In genomic region chr11:36020009-36020408, GRCm38 (mm10) we compare ENCODE assay signal across 29 mouse cellular contexts. TPM values are rescaled to one million over a fixed set of nuclear protein-coding genes. Genes with fewer than 3 reads are reported as not detected.
DNase-seq lines count a peak whose midpoint lies in the region; ATAC-seq and TF ChIP-seq lines count a peak whose summit lies in the region.
"Had no signal": no experiment of that assay in that cellular context is flagged by ENCODE, and none has a peak within 500 bp of the region (broad histone marks: within the 10 kb centered on the region; RNA-seq: fewer than 3 reads in every experiment).

No protein-coding gene starts in this region.

- TF ChIP-seq EP300 in lung, postnatal 0 days (IDR thresholded peaks at IDR 0.05), result no peak
- TF ChIP-seq EP300 in CH12.LX (IDR thresholded peaks at IDR 0.05; ENCODE audit: low read length), result no peak
- TF ChIP-seq EP300 in stomach, postnatal 0 days (optimal IDR thresholded peaks at IDR 0.05), result no peak

- peak; percentile 38; the same call in 1 of the 2 replicates for ATAC-seq in frontal cortex, adult (ENCODE audit: low TSS enrichment)
- ATAC-seq in lung, postnatal 0 days, result peak; percentile 78
- ATAC-seq in stomach, postnatal 0 days (ENCODE audit: low FRiP score, low TSS enrichment), result peak; percentile 47; the same call in 1 of the 2 replicates
- ATAC-seq in hindbrain, embryonic 12.5 days (ENCODE audit: low FRiP score), result no peak
- ATAC-seq: CD4-positive, CD25-positive, alpha-beta regulatory T cell, adult 4 months; forebrain, embryonic 14.5 days; forebrain, embryonic 16.5 days; Patski had no signal

- H3K36me3 ChIP-seq in lung, postnatal 0 days (ENCODE audit: insufficient read depth, low read length), result no peaks in the 10 kb centered on the region
- H3K36me3 ChIP-seq in CH12.LX (replicated peaks in 1 of 2; ENCODE audit: control insufficient read depth in 1 of 2, insufficient read depth in 1 of 2, low read length in 1 of 2), result no peaks in the 10 kb centered on the region
- H3K36me3 ChIP-seq in stomach, postnatal 0 days (ENCODE audit: control insufficient read depth, insufficient read depth, low read length), result no peaks in the 10 kb centered on the region
- peaks cover 20% of the 10 kb centered on the region for H3K36me3 ChIP-seq in hindbrain, embryonic 12.5 days
- H3K36me3 ChIP-seq: G1E had no signal

- WGBS in lung, postnatal 0 days, result 44% methylated on average over 3 of the region's 3 CpGs
- WGBS in stomach, postnatal 0 days, result 52% methylated on average over 3 of the region's 3 CpGs
- 69% methylated on average over 3 of the region's 3 CpGs for WGBS in hindbrain, embryonic 12.5 days

- no peak overlapping the region for H3K27ac ChIP-seq in lung, postnatal 0 days (ENCODE audit: low read length)
- H3K27ac ChIP-seq in CH12.LX (ENCODE audit: insufficient read depth, low read depth), result no peak overlapping the region
- H3K27ac ChIP-seq in stomach, postnatal 0 days (replicated peaks), result no peak overlapping the region
- no peak overlapping the region for H3K27ac ChIP-seq in hindbrain, embryonic 12.5 days
- H3K27ac ChIP-seq: embryonic facial prominence, embryonic 13.5 days; embryonic facial prominence, embryonic 15.5 days; forebrain, embryonic 10.5 days; forebrain, embryonic 12.5 days had no signal

- H3K79me2 ChIP-seq in CH12.LX (replicated peaks; ENCODE audit: control insufficient read depth, extremely low read depth, insufficient read depth, poor library complexity, severe bottlenecking), result no peaks in the 10 kb centered on the region

- no peak overlapping the region for H3K9ac ChIP-seq in lung, postnatal 0 days (replicated peaks; ENCODE audit: low read depth)
- H3K9ac ChIP-seq in CH12.LX (ENCODE audit: insufficient read depth, low read depth), result no peak overlapping the region
- no peak overlapping the region for H3K9ac ChIP-seq in stomach, postnatal 0 days (ENCODE audit: low read length)
- no peak overlapping the region for H3K9ac ChIP-seq in hindbrain, embryonic 12.5 days
- H3K9ac ChIP-seq: embryonic facial prominence, embryonic 13.5 days; embryonic facial prominence, embryonic 15.5 days; forebrain, embryonic 12.5 days had no signal

- H3K4me3 ChIP-seq in lung, postnatal 0 days (ENCODE audit: low read depth, low read length), result no peak overlapping the region
- H3K4me3 ChIP-seq in CH12.LX (replicated peaks in 1 of 3; ENCODE audit: low read depth in 2 of 3, low read length in 2 of 3, poor library complexity in 1 of 3), result no peak overlapping the region
- H3K4me3 ChIP-seq in stomach, postnatal 0 days (ENCODE audit: low read depth, low read length), result no peak overlapping the region
- H3K4me3 ChIP-seq in hindbrain, embryonic 12.5 days, result no peak overlapping the region
- H3K4me3 ChIP-seq: embryonic facial prominence, embryonic 13.5 days; embryonic facial prominence, embryonic 15.5 days; erythroblast, embryonic 14.5 days; forebrain, embryonic 10.5 days; forebrain, embryonic 12.5 days had no signal

- DNase-seq in frontal cortex, adult 2 months (ENCODE audit: extremely low spot score in 1 of 2, low spot score in 1 of 2), result no peak
- DNase-seq in lung, postnatal 0 days (ENCODE audit: low spot score), result peak; percentile 72
- DNase-seq in lung, postnatal 10 days, result no peak
- DNase-seq in CH12.LX (ENCODE audit: extremely low read depth), result peak; percentile 56
- DNase-seq in stomach, postnatal 0 days (ENCODE audit: low spot score), result no peak
- DNase-seq: adrenal gland, adult 2 months; adrenal gland, postnatal 10 days; adrenal gland, postnatal 25 days; B cell, adult 2 months; cerebellum, adult 11 months; cerebellum, adult 18-20 months; cerebellum, adult 8-10 months; cerebellum, adult 9-11 months; cerebellum, postnatal 14 days; cerebellum, postnatal 36 days; embryo, embryonic 11 days had no signal

- H3K27me3 ChIP-seq in lung, postnatal 0 days (replicated peaks; ENCODE audit: insufficient read depth, low read length), result no peaks in the 10 kb centered on the region
- H3K27me3 ChIP-seq in CH12.LX (replicated peaks), result peaks cover 15% of the 10 kb centered on the region
- H3K27me3 ChIP-seq in stomach, postnatal 0 days (ENCODE audit: control insufficient read depth, insufficient read depth, low read length), result no peaks in the 10 kb centered on the region
- no peaks in the 10 kb centered on the region for H3K27me3 ChIP-seq in hindbrain, embryonic 12.5 days
- H3K27me3 ChIP-seq: embryonic facial prominence, embryonic 15.5 days; forebrain, embryonic 12.5 days; Patski had no signal

- no peaks in the 10 kb centered on the region for H3K4me1 ChIP-seq in lung, postnatal 0 days (ENCODE audit: insufficient read depth, low read depth, low read length)
- peaks cover 0 to 15% of the 10 kb centered on the region in 2 experiments; a peak in 2 of 4 replicates for H3K4me1 ChIP-seq in CH12.LX (ENCODE audit: control insufficient read depth in 1 of 2, insufficient read depth in 2 of 2)
- no peaks in the 10 kb centered on the region for H3K4me1 ChIP-seq in stomach, postnatal 0 days (replicated peaks; ENCODE audit: control insufficient read depth, insufficient read depth)
- H3K4me1 ChIP-seq in hindbrain, embryonic 12.5 days, result no peaks in the 10 kb centered on the region
- H3K4me1 ChIP-seq: embryonic facial prominence, embryonic 13.5 days; embryonic facial prominence, embryonic 15.5 days; forebrain, embryonic 10.5 days; forebrain, embryonic 12.5 days had no signal

- no peak for TF ChIP-seq POLR2A in CH12.LX (IDR thresholded peaks at IDR 0.05; ENCODE audit: low read depth, low read length)

- TF ChIP-seq CTCF in lung, postnatal 0 days (IDR thresholded peaks at IDR 0.05), result peak; percentile 36
- TF ChIP-seq CTCF in CH12.LX (conservative IDR thresholded peaks at IDR 0.05 in 1 of 2, IDR thresholded peaks at IDR 0.05 in 1 of 2; ENCODE audit: low read depth in 2 of 2, low read length in 2 of 2), result peak in 1 of 2 experiments; percentile 28; a peak in 2 of 4 replicates
- TF ChIP-seq CTCF in stomach, postnatal 0 days (IDR thresholded peaks at IDR 0.05; ENCODE audit: low read depth), result peak; percentile 42

- no peak for TF ChIP-seq RAD21 in CH12.LX (IDR thresholded peaks at IDR 0.05; ENCODE audit: low read depth, low read length)

- dilution Hi-C loops in CH12.LX (cut with MboI; ENCODE audit: extremely low pct_ligation_motif_present, extremely low pct_unique_long_range_greater_than_20kb, low sequenced_read_pairs), result no loop called here

- no peak overlapping the region for H3K4me2 ChIP-seq in lung, postnatal 0 days (replicated peaks; ENCODE audit: low read depth, low read length)
- no peak overlapping the region for H3K4me2 ChIP-seq in CH12.LX (ENCODE audit: insufficient read depth, low read depth, poor library complexity, severe bottlenecking)
- no peak overlapping the region for H3K4me2 ChIP-seq in stomach, postnatal 0 days (replicated peaks; ENCODE audit: low read depth)
- H3K4me2 ChIP-seq in hindbrain, embryonic 12.5 days (replicated peaks), result no peak overlapping the region
- H3K4me2 ChIP-seq: embryonic facial prominence, embryonic 13.5 days; embryonic facial prominence, embryonic 15.5 days; forebrain, embryonic 12.5 days had no signal

- no peaks in the 10 kb centered on the region for H3K9me3 ChIP-seq in lung, postnatal 0 days (ENCODE audit: low read length)
- H3K9me3 ChIP-seq in CH12.LX (replicated peaks; ENCODE audit: low read length), result peaks cover 10% of the 10 kb centered on the region
- no peaks in the 10 kb centered on the region for H3K9me3 ChIP-seq in stomach, postnatal 0 days (ENCODE audit: control insufficient read depth, low read length)
- H3K9me3 ChIP-seq in hindbrain, embryonic 12.5 days (replicated peaks), result peaks cover 3% of the 10 kb centered on the region; the same call in 1 of the 2 replicates
- H3K9me3 ChIP-seq: embryonic facial prominence, embryonic 15.5 days; forebrain, embryonic 12.5 days had no signal

- in situ Hi-C loops in CH12.LX (cut with MboI; ENCODE audit: low pct_ligation_motif_present, low pct_unique_long_range_greater_than_20kb, low sequenced_read_pairs), result no loop called here

TF ChIP-seq in CH12.LX, 34 proteins besides CTCF, POLR2A, EP300 and RAD21:
- TF ChIP-seq JUND (conservative IDR thresholded peaks at IDR 0.05; ENCODE audit: low read depth, low read length) (no peak), MAFK (IDR thresholded peaks at IDR 0.05; ENCODE audit: insufficient replicate concordance, low read length) (no peak), ZKSCAN1 (IDR thresholded peaks at IDR 0.05; ENCODE audit: borderline replicate concordance, low read depth, low read length) (no peak), ZMIZ1 (IDR thresholded peaks at IDR 0.05; ENCODE audit: low read depth, low read length) (no peak), ETS1 (conservative IDR thresholded peaks at IDR 0.05; ENCODE audit: low read depth, low read length) (no peak), ZNF384 (IDR thresholded peaks at IDR 0.05; ENCODE audit: low read depth, low read length) (no peak), ELF1 (IDR thresholded peaks at IDR 0.05; ENCODE audit: low read depth, low read length) (no peak), BHLHE40 (IDR thresholded peaks at IDR 0.05; ENCODE audit: low read depth, low read length) (no peak), MXI1 (IDR thresholded peaks at IDR 0.05; ENCODE audit: low read depth, low read length) (no peak), MEF2A (IDR thresholded peaks at IDR 0.05; ENCODE audit: borderline replicate concordance, low read depth, low read length) (no peak), NELFE (IDR thresholded peaks at IDR 0.05; ENCODE audit: low read depth, low read length) (no peak), KAT2A (IDR thresholded peaks at IDR 0.05; ENCODE audit: insufficient replicate concordance, low read length) (no peak), TBP (conservative IDR thresholded peaks at IDR 0.05; ENCODE audit: low read depth, low read length) (no peak), ZC3H11A (IDR thresholded peaks at IDR 0.05; ENCODE audit: low read depth, low read length) (no peak), RCOR1 (conservative IDR thresholded peaks at IDR 0.05; ENCODE audit: low read depth, low read length) (no peak), E2F4 (IDR thresholded peaks at IDR 0.05; ENCODE audit: insufficient replicate concordance, low read depth, low read length) (no peak), USF2 (conservative IDR thresholded peaks at IDR 0.05; ENCODE audit: low read depth, low read length) (no peak), JUN (IDR thresholded peaks at IDR 0.05; ENCODE audit: insufficient read depth, low read depth, low read length) (no peak)

RNA-seq across cellular contexts. Expression of gene Wwc1, which starts 39.7 kb away (rescaled TPM):
- 66.6 and 79.1 TPM in 2 replicates for polyA plus RNA-seq in frontal cortex, adult 2 months (2012; rRNA removed)
- 22.1 and 31.0 TPM in 2 replicates for polyA plus RNA-seq in lung, postnatal 0 days (2015; fragmentation: Nextera tagmentation; extraction: Ambion mirVana)
- 0.89 and 1.5 TPM in 2 replicates for total RNA-seq in CH12.LX (2012; rRNA removed)
- 2.0 and 2.4 TPM in 2 replicates for total RNA-seq in CH12.LX (2014; rRNA removed)
- 8.7 and 13.8 TPM in 2 replicates for polyA plus RNA-seq in CH12.LX (2012; ENCODE audit: insufficient read length, low read depth)
- 7.8 and 9.0 TPM in 2 replicates for polyA plus RNA-seq in stomach, postnatal 0 days (2015; fragmentation: Nextera tagmentation; extraction: Ambion mirVana)
- polyA plus RNA-seq in hindbrain, embryonic 12.5 days (2016; fragmentation: Nextera tagmentation; extraction: Ambion mirVana), result 14.6 and 15.2 TPM in 2 replicates
- total RNA-seq: common myeloid progenitor, adult 5-6 weeks had no signal

Comparison
In these comparisons a context has a peak if more than half of its experiments do, and no peak if none do; other contexts are left out.
1. DNase-seq: peak in lung, postnatal 0 days (single experiment) and CH12.LX (single experiment); none in frontal cortex, adult 2 months (0 of 2), lung, postnatal 10 days (single experiment) and stomach, postnatal 0 days (single experiment).